Mouse (Mus musculus): ENCODE data around the gene Atxn7l3.

Gene Atxn7l3

DNA sequence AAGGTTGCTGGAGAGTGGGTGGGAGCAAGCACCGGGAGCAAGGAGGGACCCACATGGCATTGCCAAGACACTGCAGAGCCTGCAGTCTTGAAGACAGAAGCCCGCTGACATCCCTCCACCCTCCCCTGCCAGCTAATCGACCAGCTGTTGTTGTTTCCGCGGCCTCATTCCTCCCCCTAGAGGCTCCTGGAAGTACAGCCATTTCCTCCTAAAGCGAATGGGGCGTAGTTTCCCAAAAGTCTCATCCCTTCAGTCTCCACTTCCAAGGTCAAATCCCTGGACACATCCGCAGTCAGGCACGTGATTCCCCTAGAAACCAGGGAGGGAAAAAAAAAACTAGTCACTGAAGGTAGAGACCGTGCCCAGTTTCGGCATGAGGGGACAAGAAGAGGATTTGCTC lies 29.0 kb downstream of the Atxn7l3 start:
- CTCF ChIA-PET: no interaction called here

DNA sequence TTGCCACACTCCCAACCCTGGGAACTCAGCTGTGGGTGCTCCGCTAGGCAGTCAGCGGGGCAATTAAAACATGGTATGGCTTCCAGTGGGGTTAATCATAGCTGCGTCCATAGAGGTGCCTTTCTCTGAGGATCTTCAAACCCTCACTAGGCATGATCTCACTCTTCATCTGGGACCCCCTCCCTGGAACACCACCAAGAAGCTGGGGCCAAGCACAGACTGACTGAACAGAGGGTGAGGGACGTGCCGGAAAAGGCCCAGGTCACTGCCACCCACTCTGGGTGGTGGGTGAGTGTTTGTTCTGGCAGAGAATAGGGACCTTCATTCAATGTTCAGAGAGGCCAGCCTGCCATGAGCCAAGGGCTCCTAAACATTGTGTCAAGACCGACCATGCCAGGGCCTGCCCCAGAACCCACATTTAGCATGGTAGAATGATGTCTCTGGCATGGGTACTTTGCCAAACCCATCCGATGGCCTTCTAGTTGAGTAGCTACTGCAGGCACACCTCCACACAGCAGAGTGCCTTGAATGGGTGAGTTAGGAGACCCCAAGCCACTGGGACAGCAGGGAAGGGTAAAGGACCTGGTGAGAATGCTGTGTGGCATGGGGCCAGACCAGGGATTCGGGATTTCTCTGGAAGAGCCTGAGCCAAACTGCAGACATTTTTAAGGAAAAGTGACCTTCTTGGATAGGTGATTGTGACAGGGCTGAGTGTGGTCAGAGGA lies 29.6 kb downstream of the Atxn7l3 start:
- CTCF ChIA-PET: interaction anchor here (0.7 kb wide), 1 partner anchor 19 kb away, joined by 3 read pairs; no protein-coding TSS in a partner anchor

GRCm38 (mm10) chr11:102265816-102266215 lies 30.6 kb downstream of the Atxn7l3 start:
- CTCF ChIA-PET: no interaction called here

DNA sequence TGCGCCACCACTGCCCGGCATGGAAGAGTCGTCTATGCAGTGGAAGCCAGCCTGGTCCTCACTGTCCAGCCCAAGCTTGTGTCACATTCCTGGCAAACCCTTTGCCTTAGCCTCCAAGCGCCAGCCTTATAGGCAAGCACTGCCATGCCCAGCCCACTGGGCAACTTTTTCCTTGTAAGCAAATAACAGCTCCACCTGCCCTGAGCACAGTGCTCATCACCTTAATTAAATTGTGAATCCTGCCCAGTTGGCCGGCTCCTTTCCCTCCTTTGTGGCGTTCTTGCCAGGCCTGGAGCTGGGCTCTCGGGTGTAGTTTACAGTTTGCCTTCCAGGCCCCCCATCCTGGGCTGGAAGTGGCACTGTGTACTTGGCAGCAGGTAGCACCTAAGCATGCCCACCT lies 33.2 kb downstream of the Atxn7l3 start:
- CTCF ChIA-PET: no interaction called here

DNA sequence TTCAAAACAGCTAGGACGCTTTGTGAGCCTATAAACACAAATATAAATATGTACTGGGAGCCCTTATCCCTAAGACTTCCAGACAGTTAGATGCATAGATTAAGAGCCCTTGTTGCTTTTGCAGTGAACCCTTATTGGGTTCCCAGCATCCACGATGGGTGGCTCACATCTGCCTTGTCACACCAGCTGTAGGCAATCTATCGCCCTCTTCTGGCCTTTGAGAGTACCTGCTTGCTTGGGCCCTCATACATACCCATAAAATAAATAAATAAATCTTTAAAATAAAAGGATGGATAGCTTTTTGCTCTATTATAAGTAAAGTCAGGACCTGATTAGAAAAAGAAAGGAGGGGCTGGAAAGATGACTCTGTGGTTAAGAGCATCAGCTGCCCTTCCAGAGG lies 37.9 kb downstream of the Atxn7l3 start:
- CTCF ChIA-PET: interaction anchor here (0.7 kb wide), 1 partner anchor 27 kb away, joined by 15 read pairs; no protein-coding TSS in a partner anchor

- CTCF ChIA-PET: interaction anchor here (0.7 kb wide), 1 partner anchor 27 kb away, joined by 15 read pairs; no protein-coding TSS in a partner anchor
Observed at GRCm38 (mm10) chr11:102258095-102258494, 38.3 kb downstream of the Atxn7l3 start.

DNA sequence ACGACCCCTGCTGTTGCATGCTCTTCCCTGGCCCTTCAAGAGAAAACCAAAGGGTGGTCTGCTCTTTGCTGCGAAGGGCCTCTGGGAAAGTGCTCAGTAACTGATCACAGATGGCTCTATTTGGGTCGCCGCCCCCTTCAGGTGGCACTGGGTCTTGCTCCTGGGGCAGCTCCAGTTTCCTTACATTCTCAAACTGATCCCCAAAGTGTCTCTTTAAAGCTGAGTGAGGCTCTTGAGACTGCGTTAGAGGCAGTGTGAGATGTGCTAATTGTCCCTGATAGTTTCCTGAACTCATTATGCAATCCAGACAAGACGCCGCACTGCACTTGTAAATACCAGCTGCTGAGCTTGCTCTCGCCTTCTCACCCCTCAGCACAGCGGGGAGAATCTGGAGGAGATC lies 38.9 kb downstream of the Atxn7l3 start:
- CTCF ChIA-PET: no interaction called here

DNA sequence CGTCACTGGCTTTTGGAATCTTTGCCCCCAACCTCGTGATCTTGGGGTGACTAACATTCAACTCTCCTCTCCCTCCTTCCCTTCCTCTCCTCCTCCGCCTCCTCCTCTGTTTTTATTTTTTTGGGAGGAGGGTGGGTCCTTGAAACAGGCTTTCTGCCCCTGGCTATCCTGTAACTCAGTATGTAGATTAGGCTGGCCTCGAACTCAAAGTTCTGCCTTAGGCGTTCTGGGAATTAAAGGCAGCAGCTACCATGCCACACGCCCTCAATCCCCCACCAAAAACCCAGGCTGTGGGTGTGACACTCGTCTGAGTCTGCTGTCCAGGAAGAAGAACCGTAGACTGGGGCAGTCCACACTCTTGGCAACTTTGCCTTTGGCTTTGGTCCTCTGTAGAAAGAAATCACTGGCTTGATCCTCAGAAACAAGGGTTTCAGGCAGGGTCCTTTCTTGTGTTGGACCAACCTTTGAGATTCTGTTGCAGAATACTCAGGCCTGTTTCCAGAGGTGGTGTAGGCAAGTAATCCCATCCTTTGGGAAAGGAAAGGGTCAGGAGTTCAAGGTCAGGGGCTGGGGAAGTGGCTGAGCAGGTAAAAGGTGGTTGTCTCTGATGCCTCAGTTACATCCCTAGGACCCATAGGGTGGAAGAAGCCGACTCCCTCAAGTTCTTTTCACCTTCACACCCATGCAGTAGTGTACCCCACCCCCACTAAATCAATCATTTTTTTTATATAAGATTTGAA lies 46.9 kb downstream of the Atxn7l3 start:
- CTCF ChIA-PET: no interaction called here

- CTCF ChIA-PET: interaction anchor here (0.7 to 0.9 kb wide), 2 partner anchors 186 to 808 kb away, joined by 3 to 9 read pairs; no protein-coding TSS in a partner anchor
Observed at GRCm38 (mm10) chr11:102248630-102249230, 47.7 kb downstream of the Atxn7l3 start, which contains the start of gene BC030867. BC030867 (plus strand) TSS chr11:102248882.

- CTCF ChIA-PET: no interaction called here
Observed at GRCm38 (mm10) chr11:102246871-102247270, 49.6 kb downstream of the Atxn7l3 start.

- CTCF ChIA-PET: interaction anchor here (0.5 to 1.1 kb wide), 2 partner anchors 13 to 53 kb away, joined by 3 to 4 read pairs; no protein-coding TSS in a partner anchor
Observed at GRCm38 (mm10) chr11:102246273-102246635, 50.2 kb downstream of the Atxn7l3 start.

DNA sequence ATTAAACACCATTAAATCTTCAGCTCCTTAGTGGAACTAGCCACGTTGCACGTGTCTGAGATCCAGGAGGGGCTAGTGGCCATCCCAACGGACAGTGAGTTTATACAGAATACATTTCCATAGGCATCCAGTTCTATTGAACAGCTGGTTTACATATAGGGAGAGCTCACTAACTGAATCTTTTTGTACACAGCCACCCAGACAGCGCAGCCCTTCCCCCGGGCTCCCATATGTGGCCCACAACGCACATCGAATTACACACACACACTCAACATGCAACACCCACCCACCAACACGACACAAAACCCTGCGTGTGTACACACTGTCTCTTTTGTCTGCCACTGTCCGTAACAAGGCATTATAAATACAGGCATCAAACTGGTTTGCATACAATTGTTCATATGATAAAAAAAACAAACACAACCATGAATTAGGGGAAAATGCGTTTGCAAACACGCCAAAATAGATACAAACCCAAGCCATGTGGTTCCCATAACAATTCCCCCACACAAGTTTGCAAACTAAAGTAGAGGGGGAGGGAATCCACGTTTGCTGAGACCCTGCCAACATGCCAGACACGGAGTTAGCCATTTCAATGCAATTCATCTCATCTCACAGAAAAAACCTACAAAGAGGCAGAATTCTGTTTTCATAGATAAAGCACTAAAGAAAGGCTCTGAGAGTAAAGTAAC lies 50.7 kb downstream of the Atxn7l3 start:
- CTCF ChIA-PET: interaction anchor here (0.5 to 1.1 kb wide), 3 partner anchors 13 to 1102 kb away, joined by 3 to 8 read pairs (median 4); no protein-coding TSS in a partner anchor

DNA sequence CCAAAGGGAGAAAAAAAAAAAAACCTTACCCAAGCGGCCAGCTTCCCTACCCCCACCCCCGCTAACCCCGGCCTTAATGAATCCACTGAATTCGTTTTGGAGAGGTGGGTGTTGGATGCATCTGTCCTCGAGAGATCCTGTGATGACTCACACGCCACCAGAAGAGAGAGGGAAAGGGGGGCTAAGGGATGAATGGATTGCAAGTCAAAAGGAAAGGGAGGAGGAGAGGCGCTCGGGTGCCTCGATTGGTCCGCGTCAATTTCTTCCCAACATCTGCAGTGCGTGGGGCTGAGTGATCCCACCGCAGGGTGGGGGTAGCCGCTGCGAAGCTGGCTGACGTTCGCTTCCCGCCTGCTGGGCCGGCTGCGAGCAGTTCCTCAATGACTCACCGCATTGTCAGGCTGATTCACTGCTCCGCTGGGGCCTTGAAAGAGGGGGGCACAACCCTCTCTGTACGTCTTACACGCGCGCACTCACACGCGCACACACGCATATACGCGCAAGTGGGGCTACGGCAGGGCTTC lies 51.4 kb downstream of the Atxn7l3 start:
- CTCF ChIA-PET: interaction anchor here (0.6 kb wide), 2 partner anchors 54 to 1101 kb away, joined by 5 to 8 read pairs; no protein-coding TSS in a partner anchor

DNA sequence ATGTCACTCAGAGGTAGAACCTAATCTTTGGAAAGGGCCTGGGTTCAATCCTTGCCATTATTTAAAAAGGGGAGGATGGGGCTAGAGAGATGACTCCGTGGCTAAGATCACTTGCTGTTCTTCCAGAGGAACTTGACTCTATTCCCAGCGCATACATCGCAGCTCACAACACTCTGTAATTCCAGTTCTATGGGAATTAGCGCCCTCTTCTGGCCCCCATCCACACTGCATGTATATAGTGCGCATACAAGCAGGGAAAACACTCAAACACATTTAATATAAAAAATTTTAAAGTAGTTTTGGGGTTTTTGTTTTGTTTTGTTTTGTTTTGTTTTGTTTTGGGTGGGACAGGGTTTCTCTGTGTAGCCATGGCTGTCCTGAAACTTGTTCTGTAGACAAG lies 54.6 kb downstream of the Atxn7l3 start:
- CTCF ChIA-PET: no interaction called here

GRCm38 (mm10) chr11:102241246-102241645 lies 55.2 kb downstream of the Atxn7l3 start:
- CTCF ChIA-PET: no interaction called here

DNA sequence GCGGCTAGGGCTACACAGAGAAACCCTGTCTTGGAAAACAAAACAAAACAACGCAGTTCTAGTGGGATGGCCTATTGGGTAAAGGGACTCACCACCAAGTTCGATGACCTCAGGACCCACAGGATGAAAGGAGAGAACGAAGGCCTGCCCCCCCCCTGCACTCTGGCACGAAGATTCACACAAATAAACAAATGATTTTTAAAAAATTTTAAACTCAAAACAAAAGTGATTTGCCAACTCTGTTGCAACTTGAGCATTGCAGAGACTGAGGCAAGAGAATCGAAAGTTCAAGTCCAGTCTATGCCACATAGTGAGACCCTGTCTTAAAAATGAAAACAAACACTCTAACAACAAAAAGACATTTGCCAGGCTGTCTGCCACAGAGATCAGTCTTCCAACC lies 55.8 kb downstream of the Atxn7l3 start:
- CTCF ChIA-PET: no interaction called here
